Mouse (Mus musculus): ENCODE measurements around the gene Pspn. TPM values are rescaled to one million over a fixed set of nuclear protein-coding genes. Genes with fewer than 3 reads are reported as not detected.

Gene Pspn
- polyA plus RNA-seq, 1 experiment: not detected

- H3K36me3 ChIP-seq (ENCODE audit: control insufficient read depth, insufficient read depth, low read length): no peaks in the 10 kb centered on the region
- TF ChIP-seq POLR2A (IDR thresholded peaks at IDR 0.05; ENCODE audit: control insufficient read depth, low read depth, low read length) (no peak), CTCF (IDR thresholded peaks at IDR 0.05; ENCODE audit: control insufficient read depth, insufficient read depth, insufficient replicate concordance, low read depth, low read length) (no peak)
- H3K4me1 ChIP-seq (ENCODE audit: control insufficient read depth, insufficient read depth, low read length): peaks cover 2% of the 10 kb centered on the region
- no peak overlapping the region for H3K27ac ChIP-seq (ENCODE audit: control insufficient read depth, insufficient read depth, low read depth, low read length)
- no peaks in the 10 kb centered on the region for H3K27me3 ChIP-seq (ENCODE audit: control insufficient read depth, insufficient read depth, low read length)
- H3K4me3 ChIP-seq (ENCODE audit: control insufficient read depth, low read depth, low read length): no peak overlapping the region
These were observed 14.2 kb downstream of the Pspn start for GRCm38 (mm10) chr17:56985656-56986055.

DNA sequence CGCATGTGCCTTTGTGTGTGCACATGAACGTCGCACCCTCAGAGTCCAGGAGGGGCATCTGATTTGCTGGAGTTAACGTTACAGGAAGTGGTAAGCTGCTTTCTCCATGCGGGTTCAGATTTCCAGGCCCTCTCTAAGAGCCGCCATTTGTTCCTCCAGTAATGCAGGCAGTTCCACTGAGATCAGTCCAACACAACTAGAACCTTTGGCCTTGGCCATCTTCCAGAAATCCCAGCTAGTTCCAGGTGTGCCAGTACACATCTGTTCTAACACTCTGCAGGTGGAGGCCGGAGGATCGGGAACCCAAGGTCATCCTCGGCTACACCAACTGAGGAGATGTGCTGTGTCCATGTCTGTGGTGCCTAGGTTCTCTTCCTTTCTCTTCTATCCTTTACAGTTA, 14.9 kb downstream of the Pspn start:
- TF ChIP-seq CTCF (IDR thresholded peaks at IDR 0.05; ENCODE audit: control insufficient read depth, insufficient read depth, insufficient replicate concordance, low read depth, low read length) (no peak), POLR2A (IDR thresholded peaks at IDR 0.05; ENCODE audit: control insufficient read depth, low read depth, low read length) (no peak)
- Histone ChIP-seq H3K4me1 (ENCODE audit: control insufficient read depth, insufficient read depth, low read length) (peaks cover 2% of the 10 kb centered on the region), H3K36me3 (ENCODE audit: control insufficient read depth, insufficient read depth, low read length) (no peaks in the 10 kb centered on the region), H3K27ac (ENCODE audit: control insufficient read depth, insufficient read depth, low read depth, low read length) (no peak overlapping the region), H3K4me3 (ENCODE audit: control insufficient read depth, low read depth, low read length) (no peak overlapping the region), H3K27me3 (ENCODE audit: control insufficient read depth, insufficient read depth, low read length) (no peaks in the 10 kb centered on the region)

- Histone ChIP-seq H3K36me3 (ENCODE audit: control insufficient read depth, insufficient read depth, low read length) (no peaks in the 10 kb centered on the region), H3K4me3 (ENCODE audit: control insufficient read depth, low read depth, low read length) (no peak within 1 kb of the TSS), H3K27me3 (ENCODE audit: control insufficient read depth, insufficient read depth, low read length) (no peaks in the 10 kb centered on the region), H3K4me1 (ENCODE audit: control insufficient read depth, insufficient read depth, low read length) (no peaks in the 10 kb centered on the region), H3K27ac (ENCODE audit: control insufficient read depth, insufficient read depth, low read depth, low read length) (no peak within 1 kb of the TSS)
- TF ChIP-seq POLR2A (IDR thresholded peaks at IDR 0.05; ENCODE audit: control insufficient read depth, low read depth, low read length) (no peak), CTCF (IDR thresholded peaks at IDR 0.05; ENCODE audit: control insufficient read depth, insufficient read depth, insufficient replicate concordance, low read depth, low read length) (no peak)
These were observed 17.8 kb downstream of the Pspn start, which contains the start of gene Acer1 for GRCm38 (mm10) chr17:56982013-56982412. Gene Acer1, minus strand, starts transcription at chr17:56982126.

DNA sequence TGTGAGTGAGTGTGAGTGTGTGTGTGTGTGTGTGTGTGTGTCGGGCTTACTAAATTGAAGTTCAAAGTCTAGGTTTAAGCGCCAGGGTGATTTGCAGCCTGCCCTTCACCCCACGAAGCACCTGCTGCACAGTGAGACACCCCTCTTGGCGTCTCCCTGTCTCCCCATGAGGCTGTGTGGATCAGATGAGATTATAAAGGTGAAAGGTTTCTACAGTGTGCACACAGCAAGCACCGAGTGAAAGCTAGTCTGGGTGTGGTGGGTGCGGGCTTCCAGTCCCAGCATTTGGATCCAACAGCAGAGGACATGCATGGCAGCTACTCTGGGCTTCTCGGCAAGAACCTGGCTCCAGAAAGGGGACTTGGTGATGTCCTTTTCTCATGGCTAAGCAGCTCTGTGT, 18.8 kb downstream of the Pspn start:
- TF ChIP-seq POLR2A (IDR thresholded peaks at IDR 0.05; ENCODE audit: control insufficient read depth, low read depth, low read length) (no peak), CTCF (IDR thresholded peaks at IDR 0.05; ENCODE audit: control insufficient read depth, insufficient read depth, insufficient replicate concordance, low read depth, low read length) (no peak)
- Histone ChIP-seq H3K36me3 (ENCODE audit: control insufficient read depth, insufficient read depth, low read length) (no peaks in the 10 kb centered on the region), H3K4me3 (ENCODE audit: control insufficient read depth, low read depth, low read length) (no peak overlapping the region), H3K27ac (ENCODE audit: control insufficient read depth, insufficient read depth, low read depth, low read length) (no peak overlapping the region), H3K4me1 (ENCODE audit: control insufficient read depth, insufficient read depth, low read length) (no peaks in the 10 kb centered on the region), H3K27me3 (ENCODE audit: control insufficient read depth, insufficient read depth, low read length) (no peaks in the 10 kb centered on the region)

GRCm38 (mm10) chr17:56979524-56979923, 20.3 kb downstream of the Pspn start:
- TF ChIP-seq POLR2A (IDR thresholded peaks at IDR 0.05; ENCODE audit: control insufficient read depth, low read depth, low read length): no peak
- TF ChIP-seq CTCF (IDR thresholded peaks at IDR 0.05; ENCODE audit: control insufficient read depth, insufficient read depth, insufficient replicate concordance, low read depth, low read length): no peak
- no peak overlapping the region for H3K27ac ChIP-seq (ENCODE audit: control insufficient read depth, insufficient read depth, low read depth, low read length)
- no peak overlapping the region for H3K4me3 ChIP-seq (ENCODE audit: control insufficient read depth, low read depth, low read length)
- H3K36me3 ChIP-seq (ENCODE audit: control insufficient read depth, insufficient read depth, low read length): no peaks in the 10 kb centered on the region
- H3K4me1 ChIP-seq (ENCODE audit: control insufficient read depth, insufficient read depth, low read length): peaks cover 2% of the 10 kb centered on the region
- H3K27me3 ChIP-seq (ENCODE audit: control insufficient read depth, insufficient read depth, low read length): no peaks in the 10 kb centered on the region

- peaks cover 5% of the 10 kb centered on the region for H3K4me1 ChIP-seq (ENCODE audit: control insufficient read depth, insufficient read depth, low read length)
- H3K4me3 ChIP-seq (ENCODE audit: control insufficient read depth, low read depth, low read length): no peak overlapping the region
- no peaks in the 10 kb centered on the region for H3K36me3 ChIP-seq (ENCODE audit: control insufficient read depth, insufficient read depth, low read length)
- no peaks in the 10 kb centered on the region for H3K27me3 ChIP-seq (ENCODE audit: control insufficient read depth, insufficient read depth, low read length)
- no peak for TF ChIP-seq POLR2A (IDR thresholded peaks at IDR 0.05; ENCODE audit: control insufficient read depth, low read depth, low read length)
- TF ChIP-seq CTCF (IDR thresholded peaks at IDR 0.05; ENCODE audit: control insufficient read depth, insufficient read depth, insufficient replicate concordance, low read depth, low read length): no peak
- H3K27ac ChIP-seq (ENCODE audit: control insufficient read depth, insufficient read depth, low read depth, low read length): no peak overlapping the region
These were observed 23.1 kb downstream of the Pspn start for GRCm38 (mm10) chr17:56976531-56977390.

- Histone ChIP-seq H3K36me3 (ENCODE audit: control insufficient read depth, insufficient read depth, low read length) (no peaks in the 10 kb centered on the region), H3K27ac (ENCODE audit: control insufficient read depth, insufficient read depth, low read depth, low read length) (no peak overlapping the region), H3K27me3 (ENCODE audit: control insufficient read depth, insufficient read depth, low read length) (no peaks in the 10 kb centered on the region), H3K4me3 (ENCODE audit: control insufficient read depth, low read depth, low read length) (no peak overlapping the region), H3K4me1 (ENCODE audit: control insufficient read depth, insufficient read depth, low read length) (peaks cover 5% of the 10 kb centered on the region)
- TF ChIP-seq CTCF (IDR thresholded peaks at IDR 0.05; ENCODE audit: control insufficient read depth, insufficient read depth, insufficient replicate concordance, low read depth, low read length) (no peak), POLR2A (IDR thresholded peaks at IDR 0.05; ENCODE audit: control insufficient read depth, low read depth, low read length) (no peak)
These were observed 24.4 kb downstream of the Pspn start for GRCm38 (mm10) chr17:56975391-56975790.

Data from testis, adult 2 months (tissue).